Mouse (Mus musculus) heart, adult 11 months (tissue): ENCODE measurements around the gene Mark2.
A peak's percentile ranks its signal among the peaks of the same experiment; 100 is the strongest.

ENCODE experiments used
- DNase-seq: peaks from one replicate; pipeline ENCODE4 v3.0.0; 2022

Mark2 gene

DNA sequence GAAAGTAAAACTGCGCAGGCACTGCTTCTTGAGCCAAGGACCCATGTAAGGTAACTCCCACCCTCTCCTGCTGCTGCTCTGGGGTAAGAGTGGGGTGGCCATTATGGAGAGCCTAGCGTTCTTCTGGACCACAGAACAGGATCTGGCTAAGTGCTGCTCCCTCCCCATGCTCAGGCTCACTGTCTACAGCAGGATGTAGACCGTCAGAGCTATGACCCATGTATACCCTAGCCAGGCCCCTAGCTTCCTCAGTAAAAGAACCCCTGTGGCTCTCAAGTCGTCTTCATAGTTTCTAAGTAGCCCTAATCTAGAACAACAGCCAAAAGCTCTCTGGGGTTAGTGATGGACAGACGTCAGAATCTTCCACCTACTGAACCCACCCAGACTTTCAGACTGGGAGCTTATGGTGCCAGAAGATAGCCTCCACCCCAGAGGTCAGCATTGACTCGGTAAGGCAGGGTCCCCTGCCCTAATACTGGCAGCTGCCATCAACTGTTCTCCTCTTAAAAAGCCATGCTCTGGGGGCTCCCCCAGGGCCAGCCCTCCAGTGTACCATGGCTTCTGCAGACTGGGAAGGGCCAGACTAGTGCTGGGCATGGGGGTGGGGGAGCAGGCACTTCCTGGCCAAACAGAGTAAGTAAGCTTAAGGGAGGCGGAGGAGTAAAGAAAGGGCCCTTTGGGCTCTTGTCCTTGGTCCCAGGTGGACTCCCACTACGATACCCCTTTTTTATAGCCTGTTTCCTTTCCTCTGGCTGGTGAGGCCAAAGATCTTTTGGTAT lies 47.4 kb downstream of the Mark2 start:
- DNase-seq = no peak

DNA sequence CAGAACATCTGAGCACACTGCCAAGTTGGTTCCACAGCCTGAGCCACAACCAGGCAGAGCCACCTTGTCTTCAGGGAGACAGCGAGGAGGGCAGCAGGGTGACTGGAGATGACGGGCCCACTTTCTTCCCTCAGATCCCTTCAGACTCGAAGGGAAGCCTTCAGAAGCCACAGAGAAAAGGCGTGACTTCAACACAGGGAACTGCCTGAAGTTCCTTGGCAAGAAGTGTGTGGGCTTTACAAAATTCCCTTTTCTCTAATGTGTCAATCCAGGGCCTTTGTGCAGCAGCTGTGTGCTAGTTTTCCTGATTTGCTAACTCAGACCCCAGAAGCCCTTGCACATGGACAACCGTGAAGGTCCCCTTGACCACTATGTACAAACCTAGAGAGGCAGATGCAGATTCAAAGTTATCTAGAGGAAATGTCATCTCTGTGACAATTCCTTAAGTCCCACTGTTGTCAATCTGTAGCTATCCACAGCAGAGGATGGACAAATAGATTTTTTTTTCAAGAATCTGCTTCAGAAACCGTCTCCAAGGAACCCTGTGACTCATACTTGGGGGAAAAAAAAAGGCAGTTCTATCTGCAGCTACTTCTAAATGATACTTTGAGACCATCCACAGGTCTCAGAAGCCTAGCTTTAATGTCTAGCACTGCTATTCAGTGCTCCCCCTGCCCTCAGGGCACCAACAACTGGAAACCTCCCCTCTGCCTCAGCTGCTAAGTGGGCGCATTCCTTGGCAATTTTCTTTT lies 49.5 kb downstream of the Mark2 start:
- no peak for DNase-seq

DNA sequence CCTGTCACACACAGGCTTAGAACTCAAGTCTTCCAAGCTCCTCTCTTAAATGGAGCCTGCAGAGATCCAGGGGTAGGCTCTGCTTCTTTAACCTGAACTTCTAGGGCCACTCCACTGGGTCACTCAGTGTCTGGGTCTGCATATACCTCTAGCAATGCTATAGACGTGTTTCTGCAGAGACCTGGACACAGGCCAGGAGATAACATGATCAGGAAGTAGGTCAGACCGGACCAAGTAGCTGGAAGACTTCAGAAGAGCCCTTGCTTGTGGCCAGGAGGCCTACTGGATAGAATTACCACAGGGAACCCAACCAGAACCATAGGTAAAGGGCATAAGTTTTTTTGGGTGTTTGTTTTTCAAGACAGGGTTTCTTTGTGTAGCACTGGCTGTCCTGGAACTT lies 51.9 kb downstream of the Mark2 start:
- DNase-seq = no peak

DNA sequence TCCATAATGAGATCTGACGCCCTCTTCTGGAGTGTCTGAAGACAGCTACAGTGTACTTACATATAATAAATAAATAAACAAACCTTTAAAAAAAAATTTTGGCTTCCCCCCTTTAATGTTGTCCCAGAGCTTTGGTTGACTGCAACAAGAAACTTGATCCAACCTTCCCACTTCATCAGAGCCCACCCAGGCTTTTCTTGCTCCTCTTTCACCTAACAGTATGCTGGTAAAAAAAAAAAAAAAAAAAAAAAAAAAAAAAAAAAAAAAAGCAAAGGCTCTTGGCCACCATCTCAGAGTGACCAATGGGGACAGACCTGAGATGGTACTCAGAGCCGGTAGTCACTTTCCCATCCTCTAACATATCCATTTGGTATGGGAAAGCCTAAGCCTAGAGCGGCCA lies 53.4 kb downstream of the Mark2 start:
- DNase-seq = no peak

DNA sequence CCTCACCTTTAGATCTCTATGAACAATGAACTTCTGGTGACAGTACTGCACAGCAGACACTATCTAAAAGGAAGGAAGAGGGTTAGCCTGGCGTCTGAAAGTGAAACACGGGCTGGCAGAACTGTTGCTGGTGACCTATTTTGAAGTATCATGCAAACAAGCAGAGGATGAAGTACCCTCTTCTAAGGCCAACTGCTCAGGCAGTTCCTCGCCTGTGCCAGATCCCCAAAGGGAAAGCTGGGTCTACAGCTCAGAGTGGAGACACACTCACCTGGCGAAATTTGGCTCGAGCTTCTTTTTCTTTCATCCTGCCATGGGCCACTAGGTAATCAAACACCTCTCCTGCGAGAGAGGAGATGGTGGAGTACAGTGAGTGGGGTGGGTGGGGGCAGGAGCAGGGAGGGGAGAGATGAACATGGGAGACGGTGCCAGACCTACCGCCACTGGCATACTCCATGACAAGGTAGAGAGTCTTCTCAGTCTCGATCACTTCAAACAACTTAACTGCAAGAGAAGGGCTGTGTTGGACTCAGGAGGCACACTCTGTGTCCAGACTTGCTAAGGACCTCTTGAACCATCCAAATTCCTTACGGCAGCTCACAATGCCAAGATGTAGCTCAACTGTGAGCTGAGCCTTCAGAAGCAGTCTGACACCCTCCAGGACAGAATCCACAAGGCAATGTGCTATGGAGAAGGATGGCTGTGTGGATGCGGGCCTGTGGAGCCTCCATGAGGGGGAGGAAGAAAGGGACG lies 54.9 kb downstream of the Mark2 start:
- no peak for DNase-seq

DNA sequence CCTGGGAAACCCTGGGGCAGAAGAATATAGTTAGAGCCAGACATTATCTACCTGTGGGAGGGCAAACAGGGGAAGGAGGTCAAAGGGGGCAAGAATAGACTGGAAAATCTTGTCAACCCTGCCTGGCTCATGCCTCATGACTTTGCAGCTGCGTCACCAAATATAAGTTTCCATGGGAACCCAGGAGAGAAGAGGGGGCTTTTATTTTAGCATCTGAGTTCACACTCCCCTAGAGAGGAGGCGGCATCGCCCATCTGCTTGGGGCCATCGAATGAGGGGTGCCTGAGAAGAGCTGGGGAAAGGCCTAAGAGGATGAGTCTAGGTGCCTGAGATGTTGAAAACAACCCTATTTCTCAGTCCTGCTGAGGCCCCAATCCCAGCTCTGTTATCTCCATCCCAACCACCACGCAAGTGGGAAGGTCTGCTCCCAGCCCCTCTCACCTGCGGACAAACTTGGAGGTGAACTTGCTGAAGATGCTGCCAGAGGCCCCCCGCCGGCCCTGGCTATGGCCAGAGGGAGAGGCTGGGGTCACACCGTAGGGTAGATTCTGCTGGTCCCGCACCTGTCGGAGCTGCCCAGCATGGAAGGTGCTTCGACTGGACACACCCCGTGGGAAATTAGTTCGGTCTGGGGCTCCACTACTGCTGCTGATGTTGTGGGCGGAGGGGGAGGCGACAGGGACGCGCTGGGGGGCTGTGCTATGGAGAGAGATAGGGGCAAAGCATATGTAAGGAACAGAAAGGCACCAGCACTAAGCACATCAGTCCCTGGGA lies 60.9 kb downstream of the Mark2 start:
- peak; percentile 94 for DNase-seq

DNA sequence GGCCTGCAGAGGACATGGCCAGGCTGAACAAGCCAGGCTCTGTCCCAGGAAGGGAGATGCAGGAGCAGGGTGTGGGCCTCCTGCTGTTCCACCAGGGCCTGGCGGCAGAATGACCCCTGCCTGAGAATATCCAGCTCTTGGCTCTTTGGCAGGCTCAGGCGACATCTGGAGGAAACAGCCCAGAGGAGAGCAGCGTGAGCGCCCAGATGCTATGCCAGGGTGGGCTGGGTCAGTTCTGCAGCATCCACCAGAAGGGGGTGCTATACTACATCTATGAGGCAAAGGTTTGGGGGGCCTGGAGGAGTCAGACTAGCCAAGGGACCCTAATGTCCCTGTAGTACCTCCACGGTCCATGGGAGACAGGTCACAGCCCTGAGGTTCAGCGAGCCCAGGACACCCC lies 62.5 kb downstream of the Mark2 start:
- DNase-seq = peak; percentile 98

DNA sequence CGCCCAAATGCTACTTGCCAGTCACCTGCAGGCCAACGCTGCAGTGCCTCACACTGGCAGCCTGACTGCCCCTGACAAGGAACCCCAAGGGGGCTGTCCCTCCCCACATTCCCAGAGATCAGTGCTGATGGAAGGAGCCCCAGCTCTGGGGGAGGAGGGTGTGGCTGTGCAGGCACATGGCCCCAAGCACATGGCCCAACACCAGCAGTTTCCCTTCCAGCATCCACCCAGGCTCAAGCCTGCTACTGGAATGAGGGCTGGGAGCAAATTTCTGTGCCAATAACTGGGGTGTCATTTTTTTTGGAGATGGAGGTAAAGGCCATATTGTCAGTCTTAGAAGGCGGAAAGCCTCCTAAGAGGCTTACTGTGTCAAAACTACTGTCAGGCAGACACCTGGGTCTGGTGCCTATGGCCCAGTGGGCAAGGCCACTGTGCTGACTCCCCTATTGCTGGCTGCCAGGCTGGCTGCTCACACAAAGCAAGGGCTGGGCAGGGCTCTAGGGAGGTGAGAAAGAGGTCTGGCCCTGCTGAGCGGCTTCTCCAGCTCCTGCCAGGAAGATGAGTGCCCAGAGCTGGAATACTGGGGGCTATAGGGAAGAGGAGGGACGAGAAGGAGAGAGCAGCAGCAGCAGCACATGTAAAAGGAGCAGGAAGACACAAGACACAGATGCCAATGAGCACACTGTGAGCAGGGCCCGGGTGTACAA lies 63.3 kb downstream of the Mark2 start:
- peak; percentile 94 for DNase-seq

DNA sequence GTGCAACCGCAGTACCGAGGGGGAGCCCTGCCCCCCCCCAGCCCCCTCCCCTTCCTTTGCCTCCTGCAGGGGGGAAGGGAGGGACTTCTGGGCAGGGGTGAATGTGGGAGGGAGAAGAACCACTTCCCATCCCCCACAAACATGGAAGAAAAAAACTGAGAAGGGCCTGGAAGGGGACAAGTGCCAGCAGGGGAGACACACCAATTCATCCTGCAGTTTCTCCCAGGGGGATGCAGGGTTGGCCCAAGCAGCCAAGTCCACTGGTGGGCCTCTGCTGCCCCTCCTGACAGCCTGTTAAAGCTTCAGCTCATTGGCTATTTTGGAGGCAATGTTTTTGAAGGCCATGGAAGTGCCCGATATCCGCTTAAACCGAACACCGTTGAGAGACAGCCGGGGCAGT lies 64.9 kb downstream of the Mark2 start:
- no peak for DNase-seq

DNA sequence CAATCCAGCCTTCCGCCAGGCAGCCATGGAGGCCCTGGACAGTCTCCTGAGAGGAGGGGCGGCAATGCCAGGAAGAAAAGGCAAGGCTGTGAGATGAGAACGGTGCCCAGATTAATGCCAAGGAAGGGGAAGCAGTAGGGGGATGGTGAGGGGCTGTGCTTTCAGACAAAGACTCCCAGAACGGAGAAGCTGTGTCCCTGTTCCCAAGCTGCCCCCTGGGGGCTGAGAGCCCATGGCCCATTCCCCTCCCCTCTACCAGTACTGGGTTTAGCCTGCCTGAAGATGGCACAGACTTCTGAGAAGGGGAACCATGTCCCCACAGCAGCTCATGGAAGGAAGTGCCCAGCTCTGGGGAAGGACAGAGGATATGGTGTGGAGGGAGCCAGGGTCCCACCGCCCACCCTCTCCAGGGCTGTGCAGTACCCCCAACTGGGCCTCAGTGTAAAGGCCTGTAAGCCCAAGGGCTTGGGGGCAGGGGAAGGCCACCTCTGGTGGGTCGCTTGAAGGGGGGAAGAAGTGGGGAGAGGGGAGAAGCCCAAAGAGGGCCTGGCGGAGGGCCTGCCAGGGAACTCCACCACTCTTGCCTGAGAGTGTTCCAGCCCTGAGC lies 65.5 kb downstream of the Mark2 start:
- DNase-seq = no peak

DNA sequence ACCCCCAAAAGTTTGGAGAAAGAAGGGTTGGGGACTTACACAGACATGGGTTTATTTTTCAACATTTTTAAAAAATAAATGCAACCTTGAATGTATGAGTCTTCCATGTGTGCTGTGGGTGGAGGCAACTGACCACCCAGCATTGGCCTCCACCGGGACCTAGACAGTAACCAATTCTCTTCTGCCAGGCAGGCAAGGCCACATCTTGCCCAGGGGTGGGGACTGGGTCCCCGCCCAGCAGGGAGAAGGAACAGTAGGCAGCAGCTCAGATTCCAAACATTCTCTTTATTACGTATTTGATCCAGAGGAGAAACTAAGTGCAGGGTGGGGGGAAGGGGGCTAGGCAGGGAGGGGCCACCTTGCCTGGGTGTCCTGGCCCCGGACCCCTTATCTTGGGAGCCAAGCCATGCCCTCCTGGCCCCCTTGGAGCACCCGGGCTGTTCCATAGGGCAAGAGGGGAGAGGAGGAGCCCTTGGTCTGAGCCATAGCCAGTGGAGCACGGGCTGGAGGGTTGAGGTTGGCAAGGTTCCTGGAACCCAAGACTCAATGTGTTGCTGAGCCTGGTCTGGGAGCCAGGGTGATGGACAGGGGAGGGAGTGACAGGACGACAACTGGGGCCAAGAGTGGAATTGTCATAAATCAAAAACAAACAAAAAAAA lies 66.4 kb downstream of the Mark2 start:
- DNase-seq = peak; percentile 93

DNA sequence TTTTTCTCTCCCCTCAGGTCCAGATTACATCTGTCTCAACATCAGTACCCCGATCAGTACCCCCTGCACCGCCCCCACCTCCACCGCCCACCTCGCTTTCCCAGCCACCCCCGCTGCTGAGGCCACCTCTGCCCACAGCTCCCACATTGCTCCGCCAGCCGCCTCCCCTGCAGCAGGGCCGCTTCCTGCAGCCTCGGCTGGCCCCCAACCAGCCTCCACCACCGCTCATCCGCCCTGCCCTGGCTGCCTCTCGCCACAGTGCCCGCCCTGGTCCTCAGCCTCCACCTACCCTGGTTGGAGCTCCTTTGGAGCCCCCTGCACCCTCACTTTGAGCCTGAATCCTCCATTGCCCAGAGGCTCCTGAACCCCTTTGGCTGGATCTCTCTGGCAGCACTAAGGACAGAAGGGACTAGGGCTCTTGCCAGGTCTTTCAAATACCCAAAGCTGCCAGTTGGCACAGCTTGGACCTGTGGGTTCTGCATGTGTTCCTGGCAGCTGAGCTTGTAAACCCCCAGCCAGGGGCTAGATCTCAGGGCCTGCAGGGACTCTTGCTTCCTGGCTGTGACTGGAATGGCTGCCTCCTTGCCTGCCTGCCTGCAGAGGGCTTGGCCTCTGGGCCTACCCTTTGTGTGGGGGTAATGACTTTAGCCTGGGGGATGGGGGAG lies 67.2 kb downstream of the Mark2 start:
- peak; percentile 97 for DNase-seq

DNA sequence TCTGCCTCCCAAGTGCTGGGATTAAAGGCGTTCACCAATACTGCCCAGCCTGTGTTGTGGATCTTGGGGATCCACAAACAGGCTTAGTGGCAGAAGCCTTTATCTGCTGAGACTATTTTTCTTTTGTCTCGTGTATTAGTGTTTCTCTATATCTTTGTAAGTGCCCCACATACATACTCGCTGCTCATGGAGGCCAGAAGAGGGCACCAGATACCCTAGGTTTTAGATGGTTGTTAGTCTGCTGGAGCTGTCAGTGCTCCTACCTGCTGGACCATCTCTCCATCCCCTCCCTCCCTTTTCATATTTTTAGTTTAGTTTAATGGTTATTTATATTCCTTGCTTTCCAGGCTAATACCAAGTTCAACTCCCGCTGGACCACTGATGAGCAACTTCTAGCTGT lies 68.2 kb downstream of the Mark2 start:
- DNase-seq = no peak

DNA sequence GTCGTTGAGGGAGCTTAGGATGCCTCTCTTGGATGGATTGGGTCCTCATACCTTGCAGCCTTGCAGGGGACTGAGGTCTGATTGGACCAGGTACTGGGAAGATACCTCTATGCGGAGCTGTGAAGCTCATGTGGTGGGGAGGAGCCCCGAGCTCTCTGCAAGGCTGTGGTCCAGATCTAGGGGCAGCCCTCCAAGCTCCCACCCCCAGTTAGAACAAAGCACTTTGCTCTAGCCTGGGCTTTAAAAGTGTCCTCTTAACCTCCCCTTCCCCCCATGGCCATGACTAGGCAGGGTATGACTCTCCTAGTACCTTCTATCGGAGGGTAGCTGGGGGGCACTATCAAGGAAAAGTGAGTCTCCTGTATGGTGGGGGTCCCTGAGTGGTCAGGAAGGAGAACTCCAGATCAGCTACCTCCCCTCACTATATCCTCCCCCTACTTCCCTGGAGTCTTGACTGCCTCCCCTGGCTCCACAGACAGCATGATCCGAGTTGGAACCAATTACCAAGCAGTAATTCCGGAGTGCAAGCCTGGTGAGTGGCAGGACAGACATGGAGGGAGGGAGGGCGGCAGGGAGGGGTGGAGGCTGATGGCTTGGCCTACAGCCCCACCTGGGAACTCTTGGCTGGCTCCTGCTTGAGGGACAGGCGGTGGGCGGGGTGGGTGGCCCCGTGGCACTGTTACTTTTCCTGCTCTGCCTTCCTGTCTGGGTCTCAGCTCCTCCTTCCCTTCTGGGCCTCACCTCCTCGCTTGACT lies 72.2 kb downstream of the Mark2 start:
- DNase-seq = peak; percentile 95

DNA sequence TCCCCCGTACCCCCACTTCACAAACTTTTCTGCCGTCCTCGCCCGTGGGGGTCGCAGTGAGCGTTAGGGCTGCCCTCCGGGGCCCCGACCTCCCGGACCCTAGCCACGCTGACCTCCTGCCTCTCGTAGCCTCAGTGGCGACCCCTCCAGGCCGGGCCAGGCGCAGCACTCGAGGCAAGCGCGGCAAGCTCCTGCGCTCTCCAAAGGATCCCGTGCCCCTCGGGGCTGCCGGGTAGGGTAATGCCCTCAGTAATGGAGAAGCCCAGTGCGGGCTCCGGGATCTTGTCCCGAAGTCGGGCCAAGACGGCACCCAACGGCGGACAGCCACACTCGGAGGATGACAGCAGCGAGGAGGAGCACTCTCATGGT lies 73.0 kb downstream of the Mark2 start:
- DNase-seq = peak; percentile 97

DNA sequence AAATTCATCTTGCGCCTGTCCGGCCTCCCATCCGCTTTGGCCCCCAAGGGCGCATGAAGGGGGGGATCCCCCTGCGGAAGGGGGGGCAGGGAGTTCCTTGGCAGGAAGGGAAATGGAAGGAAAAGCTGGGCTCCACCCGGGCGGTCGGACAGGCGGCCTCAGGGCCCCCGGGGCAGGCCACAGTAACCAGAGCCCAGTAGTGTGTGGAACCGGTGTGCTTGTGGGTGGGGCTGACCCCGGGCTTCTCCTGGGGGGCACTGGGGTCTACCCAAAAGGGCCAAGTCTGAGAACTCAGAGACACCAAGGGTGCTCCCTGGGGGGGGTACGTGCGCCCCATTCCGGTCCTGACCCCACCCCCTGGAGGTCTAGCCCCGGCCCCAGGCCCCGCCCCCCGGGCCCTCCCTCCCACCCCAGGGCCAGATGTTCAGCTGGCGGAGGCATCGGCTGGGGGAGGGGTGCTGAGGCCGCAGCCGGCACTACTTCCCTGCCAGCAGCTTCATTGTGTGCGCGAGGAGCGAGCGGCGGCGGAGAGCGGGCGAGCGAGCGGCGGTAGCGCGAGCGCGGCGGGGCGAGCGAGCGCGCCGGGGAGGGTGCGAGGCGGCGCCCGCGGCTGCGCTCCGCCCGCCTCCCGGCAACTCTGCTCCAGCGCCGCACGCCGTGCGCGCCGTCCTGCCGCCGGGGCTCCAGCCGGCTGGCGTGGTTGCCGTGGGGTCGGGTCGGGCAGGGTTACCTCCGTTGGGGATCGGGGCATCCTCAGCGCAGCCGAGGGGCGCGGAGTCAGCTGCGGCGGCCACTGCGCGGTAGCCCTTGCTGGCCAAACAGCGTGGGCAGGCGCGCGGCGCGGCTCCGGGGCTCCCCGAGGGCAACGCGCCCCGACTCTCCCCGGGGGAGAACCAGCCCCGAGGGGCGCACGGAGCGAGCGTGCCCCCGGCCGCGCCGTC lies 73.6 kb downstream of the Mark2 start:
- DNase-seq = peak; percentile 99

DNA sequence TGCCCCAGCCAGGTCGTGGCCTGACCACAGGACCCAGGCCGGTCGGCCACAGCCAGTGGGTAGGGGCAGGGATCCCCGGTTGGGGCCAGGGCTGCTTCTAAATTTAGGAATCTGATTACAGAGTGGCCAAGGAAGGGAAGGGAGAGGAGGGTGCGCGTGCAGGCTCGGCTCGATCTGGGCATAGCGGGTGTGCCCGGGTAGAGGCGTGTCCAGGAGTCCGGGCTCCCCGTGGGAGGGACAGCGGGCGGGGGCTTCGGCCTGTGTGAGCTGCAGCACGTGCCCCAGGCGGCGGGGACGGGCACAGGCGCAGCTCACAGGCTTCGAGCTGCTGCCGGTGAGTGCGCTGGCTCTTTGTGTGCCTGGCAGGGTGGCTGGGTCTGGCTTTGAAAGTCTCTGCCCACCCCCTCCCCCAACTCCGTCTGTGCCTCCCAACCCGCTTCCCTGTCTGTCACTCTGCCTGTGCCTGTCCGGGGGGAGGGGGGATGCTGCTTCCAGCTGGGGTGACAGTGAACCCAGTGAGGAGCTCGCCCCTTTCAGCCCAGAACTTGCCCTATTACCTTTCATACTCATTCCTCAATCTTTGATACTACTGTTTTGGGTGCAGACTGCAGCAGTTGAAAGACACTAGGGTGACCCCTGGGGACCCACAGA lies 74.4 kb downstream of the Mark2 start, which contains the start of gene Rcor2:
TSS of gene Rcor2 (plus strand) at position 235 of the 651 bp plus-strand sequence.
- DNase-seq = peak; percentile 99

DNA sequence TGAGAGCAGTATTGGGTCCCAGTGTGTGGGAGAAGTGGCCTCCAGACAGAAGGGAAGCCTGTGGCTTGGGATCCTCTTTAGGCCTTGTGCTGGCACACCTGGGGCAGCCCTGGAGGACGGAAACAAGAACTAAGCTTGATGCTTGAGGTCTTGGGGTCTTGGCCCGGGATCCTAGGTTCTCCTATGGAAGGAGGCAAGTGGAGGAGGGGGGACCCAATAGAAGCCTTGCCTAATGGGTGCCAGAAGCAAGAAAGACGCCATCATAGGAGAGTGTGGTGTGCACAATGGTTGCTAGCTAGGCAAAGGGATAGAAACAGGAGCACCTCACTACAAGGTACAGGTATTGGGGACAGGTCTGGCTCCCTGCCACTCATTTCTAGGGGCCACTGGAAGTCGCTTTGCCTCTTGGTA lies 75.2 kb downstream of the Mark2 start:
- peak; percentile 92 for DNase-seq
